Mouse (Mus musculus) heart, embryonic 16.5 days (tissue): Measurements from ENCODE around the gene Bbs9. TPM values are rescaled to one million over a fixed set of nuclear protein-coding genes. Genes with fewer than 3 reads are reported as not detected.

ENCODE experiments used
- ATAC-seq: fragments of 200-750 bp; cut with Nextera tagmentation; replicated peaks from 2 replicates; pipeline ENCODE4 v1.8.0; 2017; ENCODE audit warnings: moderate number of reproducible peaks; ENCODE audit not compliant: insufficient read depth, low FRiP score; ENCODE audit errors: extremely low read depth
- H3K27ac ChIP-seq: fragments of 300-500 bp; sonication (generic); 2 replicates; pipeline ENCODE4 v1.5.1; 2014; ENCODE audit warnings: mild to moderate bottlenecking, low read length, control low read depth, moderate library complexity
- H3K27me3 ChIP-seq: fragments of 300-500 bp; sonication (generic); 2 replicates; pipeline ENCODE4 v1.6.1; 2014; ENCODE audit warnings: low read length, mixed read lengths; ENCODE audit not compliant: control insufficient read depth, insufficient read depth
- H3K36me3 ChIP-seq: fragments of 300-500 bp; sonication (generic); 2 replicates; pipeline ENCODE4 v1.6.1; 2014; ENCODE audit not compliant: control insufficient read depth, insufficient read depth
- H3K4me1 ChIP-seq: fragments of 300-500 bp; sonication (generic); 2 replicates; pipeline ENCODE4 v1.6.1; 2014; ENCODE audit warnings: low read length, mixed read lengths; ENCODE audit not compliant: control insufficient read depth, insufficient read depth
- H3K4me2 ChIP-seq: fragments of 300-500 bp; sonication (generic); 2 replicates; pipeline ENCODE4 v1.6.1; 2014; ENCODE audit warnings: low read depth, mild to moderate bottlenecking, control low read depth, low read length
- H3K4me3 ChIP-seq: fragments of 300-500 bp; sonication (generic); 2 replicates; pipeline ENCODE4 v1.5.1; 2014; ENCODE audit warnings: mild to moderate bottlenecking, control low read depth, low read length
- H3K9ac ChIP-seq: fragments of 300-500 bp; sonication (generic); 2 replicates; pipeline ENCODE4 v1.6.1; 2014; ENCODE audit warnings: low read length, control low read depth
- H3K9me3 ChIP-seq: fragments of 300-500 bp; sonication (generic); replicated peaks from 2 replicates; pipeline ENCODE4 v1.6.1; 2016; ENCODE audit warnings: low read length; ENCODE audit not compliant: control insufficient read depth
- WGBS: fragments of 180-500 bp; shearing (Covaris S2); extraction: QIAGEN DNeasy Blood & Tissue Kit; methylation state at CpG from one replicate; pipeline ENCODE4 v1.1.7; 2014; 5-methylcytosine and 5-hydroxymethylcytosine counted together
- polyA plus RNA-seq: library from polyadenylated mRNA; unstranded; fragments of >200 nt; fragmentation: Nextera tagmentation; extraction: Ambion mirVana; gene quantifications from 2 replicates; pipeline ENCODE4 v1.2.1, GENCODE M21; 2015

Bbs9 gene
- polyA plus RNA-seq, 1 experiment from 2014 or later = 7.9 TPM

- Histone ChIP-seq H3K36me3 (peaks cover 51% of the 10 kb centered on the region), H3K4me3 (no peak overlapping the region), H3K9me3 (no peaks in the 10 kb centered on the region), H3K9ac (no peak overlapping the region), H3K4me2 (no peak overlapping the region), H3K27ac (no peak overlapping the region), H3K27me3 (no peaks in the 10 kb centered on the region), H3K4me1 (no peaks in the 10 kb centered on the region)
- WGBS = 81% methylated on average over 11 of the region's 11 CpGs
- no peak for ATAC-seq
Measured at GRCm38 (mm10) chr9:22457142-22457835, 18.2 kb upstream of the Bbs9 start.

DNA sequence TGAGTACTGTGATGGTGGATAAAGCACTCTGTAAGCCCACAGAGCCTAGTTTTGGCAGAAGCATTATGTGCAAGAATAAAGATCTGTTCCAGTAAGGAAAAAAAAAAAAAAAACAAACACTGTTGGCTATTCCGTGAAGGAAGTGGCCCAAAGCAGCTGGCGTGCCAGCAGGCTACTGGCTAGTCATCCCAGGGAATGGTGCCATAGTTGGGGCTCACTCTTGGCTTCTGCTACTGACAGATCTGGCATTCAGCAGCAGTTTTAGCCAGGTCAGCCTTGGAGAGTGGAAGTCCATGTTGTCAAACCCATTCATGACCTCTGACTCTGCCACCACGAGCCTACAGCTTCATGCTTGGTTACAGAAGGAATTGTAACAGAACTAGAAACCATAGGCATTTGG lies 13.6 kb upstream of the Bbs9 start:
- Histone ChIP-seq H3K9me3 (no peaks in the 10 kb centered on the region), H3K27me3 (no peaks in the 10 kb centered on the region), H3K9ac (no peak overlapping the region), H3K4me3 (no peak overlapping the region), H3K36me3 (peaks cover 18% of the 10 kb centered on the region), H3K4me1 (no peaks in the 10 kb centered on the region), H3K27ac (no peak overlapping the region), H3K4me2 (no peak overlapping the region)
- ATAC-seq = no peak
- 90% methylated on average over 3 of the region's 3 CpGs for WGBS

- no peak for ATAC-seq
- Histone ChIP-seq H3K9ac (no peak overlapping the region), H3K4me1 (no peaks in the 10 kb centered on the region; the same call in 1 of the 2 replicates), H3K4me2 (no peak overlapping the region), H3K27ac (no peak overlapping the region), H3K27me3 (no peaks in the 10 kb centered on the region), H3K4me3 (no peak overlapping the region), H3K9me3 (no peaks in the 10 kb centered on the region), H3K36me3 (peaks cover 8% of the 10 kb centered on the region)
- WGBS = 94% methylated on average over 5 of the region's 5 CpGs
Measured at GRCm38 (mm10) chr9:22466212-22466611, 9.3 kb upstream of the Bbs9 start.

DNA sequence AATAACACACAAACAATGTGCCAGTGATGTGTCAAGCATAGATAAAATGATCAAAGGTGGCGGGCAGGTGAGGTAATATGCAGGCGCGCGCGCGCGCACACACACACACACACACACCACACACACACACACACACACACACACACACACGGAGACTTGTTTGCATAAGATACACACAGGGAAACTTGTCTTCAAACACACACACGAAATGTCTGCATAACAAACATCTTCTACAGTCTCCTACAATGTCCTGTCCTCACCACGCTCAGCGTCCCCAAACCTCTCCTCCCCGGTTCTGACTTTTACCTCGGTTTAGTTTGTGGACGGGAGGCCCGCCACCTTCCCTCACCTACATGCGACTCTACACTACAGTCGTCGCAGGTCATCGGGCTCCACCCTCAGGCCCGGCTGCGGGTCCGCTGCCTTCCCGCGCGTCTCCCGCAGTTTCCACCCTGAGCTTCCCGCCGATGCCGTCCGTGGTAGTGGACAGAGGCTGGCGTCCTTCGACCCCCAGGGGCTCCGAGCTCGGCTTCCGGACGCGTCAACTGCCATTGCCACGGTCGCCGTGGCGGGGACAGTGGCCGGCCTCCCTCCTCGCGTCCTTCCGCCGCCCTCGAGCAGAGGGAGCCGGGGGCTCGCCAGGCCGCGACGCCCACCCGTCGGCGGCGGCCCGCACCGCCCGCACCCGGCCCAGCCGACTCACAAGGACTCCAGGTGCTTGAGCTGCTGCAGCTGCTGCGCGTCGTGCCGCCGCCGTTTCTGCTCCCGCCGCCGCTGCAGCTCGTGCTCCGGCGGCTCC lies 7.9 kb upstream of the Bbs9 start:
- peak; percentile 49 for ATAC-seq
- H3K4me3 ChIP-seq = peak overlapping the region; percentile 89
- H3K4me2 ChIP-seq = peak overlapping the region; percentile 70
- WGBS = under 1% methylated on average over 58 of the region's 73 CpGs
- H3K27ac ChIP-seq = peak overlapping the region; percentile 94
- H3K9ac ChIP-seq = peak overlapping the region; percentile 96
- no peaks in the 10 kb centered on the region; the same call in 1 of the 2 replicates for H3K4me1 ChIP-seq
- peaks cover 6% of the 10 kb centered on the region; the same call in 1 of the 2 replicates for H3K36me3 ChIP-seq
- no peaks in the 10 kb centered on the region for H3K27me3 ChIP-seq
- H3K9me3 ChIP-seq = no peaks in the 10 kb centered on the region

GRCm38 (mm10) chr9:22468170-22468898 lies 7.2 kb upstream of the Bbs9 start:
- H3K9ac ChIP-seq = peak overlapping the region; percentile 96
- 3% methylated on average over 42 of the region's 43 CpGs for WGBS
- H3K4me3 ChIP-seq = peak overlapping the region; percentile 89
- H3K9me3 ChIP-seq = no peaks in the 10 kb centered on the region
- H3K36me3 ChIP-seq = peaks cover 6% of the 10 kb centered on the region; the same call in 1 of the 2 replicates
- H3K27me3 ChIP-seq = no peaks in the 10 kb centered on the region
- peak; percentile 90 for ATAC-seq
- H3K4me1 ChIP-seq = no peaks in the 10 kb centered on the region; the same call in 1 of the 2 replicates
- H3K27ac ChIP-seq = peak overlapping the region; percentile 94
- H3K4me2 ChIP-seq = peak overlapping the region; percentile 70

DNA sequence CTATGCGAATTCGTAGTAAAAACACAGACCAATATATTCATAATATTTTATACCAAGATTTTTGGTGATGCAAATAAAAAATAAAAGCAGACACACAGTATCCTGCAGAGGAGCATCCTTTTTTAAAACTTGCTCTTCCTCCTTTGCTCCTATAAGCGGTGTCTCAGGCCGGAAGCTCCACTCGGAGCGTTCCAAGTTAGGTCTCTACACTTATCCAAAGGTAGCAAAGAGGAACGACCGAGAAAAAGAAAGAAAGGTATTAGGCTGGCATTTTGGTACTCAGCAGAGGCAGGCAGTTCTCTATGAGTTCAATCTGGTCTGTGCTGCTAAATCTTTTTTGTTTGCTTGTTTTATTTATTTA lies 6.6 kb upstream of the Bbs9 start:
- 71% methylated on average over 8 of the region's 8 CpGs for WGBS
- Histone ChIP-seq H3K4me1 (no peaks in the 10 kb centered on the region; the same call in 1 of the 2 replicates), H3K9me3 (no peaks in the 10 kb centered on the region), H3K27me3 (no peaks in the 10 kb centered on the region), H3K4me3 (no peak overlapping the region), H3K4me2 (no peak overlapping the region), H3K9ac (no peak overlapping the region; the same call in 1 of the 2 replicates), H3K27ac (no peak overlapping the region), H3K36me3 (peaks cover 6% of the 10 kb centered on the region; the same call in 1 of the 2 replicates)
- no peak for ATAC-seq

DNA sequence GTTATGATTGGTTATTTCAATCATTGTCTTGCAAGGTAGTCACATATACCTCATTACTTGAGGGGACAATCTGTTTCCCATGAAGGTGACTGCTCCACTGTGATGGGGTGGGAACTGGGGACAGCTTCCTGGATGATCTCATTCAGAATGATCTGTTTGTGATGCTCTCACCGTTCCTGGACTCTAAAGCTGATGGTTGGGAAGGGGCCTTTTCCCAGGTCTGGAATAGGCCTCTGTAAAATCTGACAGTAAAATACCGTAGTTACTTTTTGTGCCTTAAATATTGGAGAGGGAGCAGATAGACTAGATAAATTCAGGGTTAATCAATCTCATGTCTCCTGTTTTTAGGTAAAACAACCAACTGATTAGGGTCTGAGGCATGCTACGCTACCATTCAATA lies 5.9 kb upstream of the Bbs9 start, which contains the start of gene Rp9:
Rp9 (minus strand) TSS at position 101 of the 400 bp plus-strand sequence.
- ATAC-seq = no peak
- no peaks in the 10 kb centered on the region; the same call in 1 of the 2 replicates for H3K4me1 ChIP-seq
- H3K36me3 ChIP-seq = peaks cover 6% of the 10 kb centered on the region; the same call in 1 of the 2 replicates
- no peaks in the 10 kb centered on the region for H3K9me3 ChIP-seq
- H3K27ac ChIP-seq = peak within 1 kb of the TSS; percentile 63
- 81% methylated on average over 3 of the region's 3 CpGs for WGBS
- H3K4me2 ChIP-seq = peak within 1 kb of the TSS; percentile 70
- peak within 1 kb of the TSS; percentile 96 for H3K9ac ChIP-seq
- H3K27me3 ChIP-seq = no peaks in the 10 kb centered on the region
- H3K4me3 ChIP-seq = peak within 1 kb of the TSS; percentile 89

DNA sequence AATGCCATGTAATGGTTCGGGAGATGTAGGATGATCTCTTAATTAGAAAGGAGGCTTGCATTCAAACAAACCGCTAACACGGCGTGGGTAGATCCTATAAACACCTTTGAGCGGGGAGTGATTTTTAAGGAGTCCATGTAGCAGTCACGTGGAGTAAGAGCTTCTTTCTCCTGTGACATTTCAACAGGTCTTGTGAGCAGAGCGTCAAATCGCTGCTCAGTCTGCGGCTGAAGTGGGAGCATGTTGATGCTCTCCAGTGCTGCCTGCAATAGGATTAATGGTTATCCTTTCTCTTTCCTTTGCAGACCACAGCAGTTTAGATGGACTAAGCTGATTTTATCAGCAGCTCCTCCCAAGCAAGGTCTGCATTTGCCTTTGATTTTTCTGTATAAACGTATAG lies 750 bp downstream of the Bbs9 start:
- Histone ChIP-seq H3K4me3 (peak overlapping the region; percentile 84), H3K4me1 (0 out of 2 replicates have a peak, but pooled peaks cover 5% of the 10 kb centered on the region), H3K27me3 (no peaks in the 10 kb centered on the region), H3K36me3 (no peaks in the 10 kb centered on the region), H3K9ac (peak overlapping the region; percentile 72), H3K9me3 (no peaks in the 10 kb centered on the region), H3K4me2 (peak overlapping the region; percentile 99), H3K27ac (peak overlapping the region; percentile 64; the same call in 1 of the 2 replicates)
- WGBS = 3% methylated on average over 10 of the region's 10 CpGs
- ATAC-seq = no peak
